Mouse (Mus musculus): ENCODE data around the gene Kcnk16. TPM values are rescaled to one million over a fixed set of nuclear protein-coding genes. Genes with fewer than 3 reads are reported as not detected.

Kcnk16 gene
- total and polyA plus RNA-seq, 3 experiments, result not detected

- 72% methylated on average over 7 of the region's 7 CpGs for WGBS
- H3K9ac ChIP-seq (ENCODE audit: low read depth, low read length), result no peak overlapping the region
- intact Hi-C loops (cut with DNase I), result no loop called here
Observed at GRCm38 (mm10) chr14:20221083-20221482, 47.9 kb downstream of the Kcnk16 start.

GRCm38 (mm10) chr14:20219849-20220248, 49.1 kb downstream of the Kcnk16 start:
- Histone ChIP-seq H3K9ac (ENCODE audit: low read depth, low read length) (no peak overlapping the region), H3K36me3 (ENCODE audit: control insufficient read depth, insufficient read depth, low read length) (no peaks in the 10 kb centered on the region), H3K27ac (no peak overlapping the region), H3K79me2 (replicated peaks; ENCODE audit: control insufficient read depth, insufficient read depth, low read length) (no peaks in the 10 kb centered on the region), H3K4me1 (ENCODE audit: control insufficient read depth, insufficient read depth, low read length) (no peaks in the 10 kb centered on the region), H3K4me3 (no peak overlapping the region), H3K27me3 (ENCODE audit: control insufficient read depth, insufficient read depth, low read length) (no peaks in the 10 kb centered on the region)
- TF ChIP-seq EP300 (IDR thresholded peaks at IDR 0.05; ENCODE audit: insufficient read depth, low read depth, low read length) (no peak), CTCF (IDR thresholded peaks at IDR 0.05) (no peak), POLR2A (IDR thresholded peaks at IDR 0.05; ENCODE audit: insufficient read depth, low read depth, low read length) (no peak)
- intact Hi-C loops (cut with DNase I), result no loop called here
- 71% methylated on average over 1 of the region's 1 CpGs for WGBS
- no peak for DNase-seq

More at GRCm38 (mm10) chr14:20221083-20221482, 47.9 kb downstream of the Kcnk16 start:
- Histone ChIP-seq H3K4me1 (ENCODE audit: control insufficient read depth, insufficient read depth, low read length) (no peaks in the 10 kb centered on the region), H3K27me3 (ENCODE audit: control insufficient read depth, insufficient read depth, low read length) (no peaks in the 10 kb centered on the region), H3K4me3 (no peak overlapping the region), H3K36me3 (ENCODE audit: control insufficient read depth, insufficient read depth, low read length) (no peaks in the 10 kb centered on the region), H3K27ac (no peak overlapping the region), H3K79me2 (replicated peaks; ENCODE audit: control insufficient read depth, insufficient read depth, low read length) (no peaks in the 10 kb centered on the region)
- TF ChIP-seq CTCF (IDR thresholded peaks at IDR 0.05) (no peak), POLR2A (IDR thresholded peaks at IDR 0.05; ENCODE audit: insufficient read depth, low read depth, low read length) (no peak), EP300 (IDR thresholded peaks at IDR 0.05; ENCODE audit: insufficient read depth, low read depth, low read length) (no peak)
- DNase-seq, result no peak

DNA sequence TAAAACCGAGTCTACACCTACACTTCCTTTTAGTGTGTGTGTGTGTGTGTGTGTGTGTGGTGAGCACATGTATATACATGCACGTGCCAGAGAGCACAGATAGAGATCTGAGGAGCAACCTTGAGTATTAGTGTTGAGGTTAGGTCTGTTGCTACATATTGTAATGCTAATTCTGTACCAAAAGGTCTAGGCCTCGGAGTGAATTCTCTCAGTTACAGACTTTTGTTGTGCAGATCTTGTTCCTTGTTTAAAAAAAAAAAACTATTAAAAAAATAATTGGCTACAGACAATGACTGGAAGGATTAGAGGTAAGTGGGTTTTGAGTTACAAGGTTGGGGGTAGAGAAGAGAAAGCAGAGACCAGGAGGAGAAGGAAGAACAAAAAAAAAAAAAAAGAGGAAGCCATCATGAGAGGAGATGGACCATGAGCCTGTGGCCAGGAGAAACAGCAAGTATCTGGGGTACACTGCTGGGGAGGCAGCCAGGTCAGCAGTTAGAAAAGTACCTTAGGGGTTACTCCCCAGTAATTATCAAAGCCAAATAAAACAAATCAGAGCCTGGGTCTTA, 51.6 kb downstream of the Kcnk16 start:
- TF ChIP-seq EP300 (IDR thresholded peaks at IDR 0.05; ENCODE audit: insufficient read depth, low read depth, low read length) (no peak), CTCF (IDR thresholded peaks at IDR 0.05) (no peak), POLR2A (IDR thresholded peaks at IDR 0.05; ENCODE audit: insufficient read depth, low read depth, low read length) (no peak)
- H3K4me1 ChIP-seq (ENCODE audit: control insufficient read depth, insufficient read depth, low read length), result no peaks in the 10 kb centered on the region
- H3K9ac ChIP-seq (ENCODE audit: low read depth, low read length), result no peak overlapping the region
- no peaks in the 10 kb centered on the region for H3K79me2 ChIP-seq (replicated peaks; ENCODE audit: control insufficient read depth, insufficient read depth, low read length)
- H3K4me3 ChIP-seq, result no peak overlapping the region
- WGBS, result 63% methylated on average over 3 of the region's 3 CpGs
- no peaks in the 10 kb centered on the region for H3K27me3 ChIP-seq (ENCODE audit: control insufficient read depth, insufficient read depth, low read length)
- DNase-seq, result no peak
- H3K27ac ChIP-seq, result no peak overlapping the region
- intact Hi-C loops (cut with DNase I), result no loop called here
- H3K36me3 ChIP-seq (ENCODE audit: control insufficient read depth, insufficient read depth, low read length), result no peaks in the 10 kb centered on the region

DNA sequence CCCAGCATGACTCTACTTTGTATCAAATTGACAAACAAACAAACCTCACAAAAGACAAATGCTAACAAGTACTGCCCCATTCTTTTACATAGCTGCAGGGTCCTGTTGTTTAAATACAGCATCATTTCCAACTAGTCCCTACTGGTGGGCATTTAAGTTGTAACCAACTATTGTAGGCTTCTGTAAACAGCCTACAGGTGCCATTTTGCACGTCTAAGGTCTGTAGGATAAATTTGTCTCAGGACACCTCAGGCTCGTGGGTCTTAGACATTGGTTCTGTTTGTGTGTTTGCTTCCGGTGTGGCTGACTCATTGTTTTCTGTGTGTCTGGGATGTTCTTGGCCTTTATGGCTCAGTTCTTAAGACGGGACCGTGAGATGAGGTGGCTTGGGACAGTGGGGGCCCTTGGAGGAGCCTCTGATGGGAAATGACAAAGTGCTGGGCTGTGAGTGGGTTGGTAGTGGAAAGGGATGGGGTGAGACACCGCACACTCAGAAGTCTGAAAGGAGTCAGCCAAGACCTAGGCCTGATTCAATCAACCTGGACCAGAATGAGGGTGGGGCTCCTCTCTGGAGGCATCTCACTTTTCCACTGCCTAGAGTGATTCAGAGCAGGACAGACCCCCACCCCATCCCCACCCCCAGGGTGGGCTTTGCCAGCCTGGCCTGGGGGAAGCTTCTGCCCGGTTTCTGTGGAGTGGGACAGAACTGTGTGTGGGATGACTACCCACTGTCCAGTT, 52.3 kb downstream of the Kcnk16 start:
- no peaks in the 10 kb centered on the region for H3K36me3 ChIP-seq (ENCODE audit: control insufficient read depth, insufficient read depth, low read length)
- no peaks in the 10 kb centered on the region for H3K27me3 ChIP-seq (ENCODE audit: control insufficient read depth, insufficient read depth, low read length)
- no peak overlapping the region for H3K27ac ChIP-seq
- DNase-seq, result no peak
- H3K9ac ChIP-seq (ENCODE audit: low read depth, low read length), result no peak overlapping the region
- 83% methylated on average over 7 of the region's 7 CpGs for WGBS
- no peaks in the 10 kb centered on the region for H3K79me2 ChIP-seq (replicated peaks; ENCODE audit: control insufficient read depth, insufficient read depth, low read length)
- intact Hi-C loops (cut with DNase I), result no loop called here
- H3K4me1 ChIP-seq (ENCODE audit: control insufficient read depth, insufficient read depth, low read length), result no peaks in the 10 kb centered on the region
- no peak overlapping the region for H3K4me3 ChIP-seq
- no peak for TF ChIP-seq CTCF (IDR thresholded peaks at IDR 0.05)
- no peak for TF ChIP-seq POLR2A (IDR thresholded peaks at IDR 0.05; ENCODE audit: insufficient read depth, low read depth, low read length)
- no peak for TF ChIP-seq EP300 (IDR thresholded peaks at IDR 0.05; ENCODE audit: insufficient read depth, low read depth, low read length)

DNA sequence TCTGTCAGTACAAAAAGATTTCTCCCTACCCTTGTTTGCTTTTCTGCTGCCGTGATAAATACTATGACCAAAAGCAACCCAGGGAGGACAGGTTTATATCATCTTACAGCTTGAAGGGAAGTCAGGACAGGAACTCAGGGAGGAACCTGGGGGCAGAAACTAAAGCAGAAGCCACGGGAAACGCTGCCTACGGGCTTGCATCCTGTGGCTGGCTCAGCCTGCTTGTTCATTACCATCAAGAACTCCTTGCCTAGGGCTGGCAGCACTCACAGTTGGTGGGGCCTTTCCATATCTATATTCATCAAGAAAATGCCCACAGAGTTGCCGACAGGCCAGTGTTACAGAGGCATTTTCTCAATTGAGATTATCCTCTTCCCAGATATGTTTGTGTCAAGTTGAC, 53.2 kb downstream of the Kcnk16 start:
- WGBS, result 27% methylated on average over 5 of the region's 5 CpGs
- no peaks in the 10 kb centered on the region for H3K79me2 ChIP-seq (replicated peaks; ENCODE audit: control insufficient read depth, insufficient read depth, low read length)
- no peak overlapping the region for H3K27ac ChIP-seq
- no peaks in the 10 kb centered on the region for H3K27me3 ChIP-seq (ENCODE audit: control insufficient read depth, insufficient read depth, low read length)
- no peak overlapping the region for H3K9ac ChIP-seq (ENCODE audit: low read depth, low read length)
- H3K4me1 ChIP-seq (ENCODE audit: control insufficient read depth, insufficient read depth, low read length), result no peaks in the 10 kb centered on the region
- intact Hi-C loops (cut with DNase I), result no loop called here
- TF ChIP-seq CTCF (IDR thresholded peaks at IDR 0.05) (no peak), POLR2A (IDR thresholded peaks at IDR 0.05; ENCODE audit: insufficient read depth, low read depth, low read length) (no peak), EP300 (IDR thresholded peaks at IDR 0.05; ENCODE audit: insufficient read depth, low read depth, low read length) (no peak)
- no peak overlapping the region for H3K4me3 ChIP-seq
- DNase-seq, result no peak
- no peaks in the 10 kb centered on the region for H3K36me3 ChIP-seq (ENCODE audit: control insufficient read depth, insufficient read depth, low read length)

GRCm38 (mm10) chr14:20214125-20214524, 54.9 kb downstream of the Kcnk16 start:
- no peak overlapping the region for H3K4me3 ChIP-seq
- no peak overlapping the region for H3K27ac ChIP-seq
- 78% methylated on average over 7 of the region's 7 CpGs for WGBS
- TF ChIP-seq POLR2A (IDR thresholded peaks at IDR 0.05; ENCODE audit: insufficient read depth, low read depth, low read length), result no peak
- no peak for TF ChIP-seq EP300 (IDR thresholded peaks at IDR 0.05; ENCODE audit: insufficient read depth, low read depth, low read length)
- no peak for TF ChIP-seq CTCF (IDR thresholded peaks at IDR 0.05)
- no peaks in the 10 kb centered on the region for H3K4me1 ChIP-seq (ENCODE audit: control insufficient read depth, insufficient read depth, low read length)
- H3K27me3 ChIP-seq (ENCODE audit: control insufficient read depth, insufficient read depth, low read length), result no peaks in the 10 kb centered on the region
- no peak overlapping the region for H3K9ac ChIP-seq (ENCODE audit: low read depth, low read length)
- DNase-seq, result no peak
- H3K36me3 ChIP-seq (ENCODE audit: control insufficient read depth, insufficient read depth, low read length), result no peaks in the 10 kb centered on the region
- H3K79me2 ChIP-seq (replicated peaks; ENCODE audit: control insufficient read depth, insufficient read depth, low read length), result no peaks in the 10 kb centered on the region
- intact Hi-C loops (cut with DNase I), result no loop called here

Data from heart, adult 2 months (tissue).